Mouse (Mus musculus) lung, embryonic 14.5 days (tissue): ENCODE results near the gene Ralbp1. TPM values are rescaled to one million over a fixed set of nuclear protein-coding genes. Genes with fewer than 3 reads are reported as not detected.

ENCODE experiments used
- ATAC-seq: fragments of 200-750 bp; cut with Nextera tagmentation; 2 replicates; pipeline ENCODE4 v1.8.0; 2017; ENCODE audit warnings: mild to moderate bottlenecking, moderate TSS enrichment, moderate library complexity; ENCODE audit not compliant: insufficient read depth
- DNase-seq: peaks from one replicate; pipeline ENCODE4 v3.0.0-alpha.2; 2015
- H3K27ac ChIP-seq: fragments of 300-500 bp; sonication (generic); 2 replicates; pipeline ENCODE4 v1.5.1; 2014; ENCODE audit warnings: low read depth, mild to moderate bottlenecking, moderate library complexity
- H3K27me3 ChIP-seq: fragments of 300-500 bp; sonication (generic); 2 replicates; pipeline ENCODE4 v1.6.1; 2014; ENCODE audit warnings: low read length, control low read depth; ENCODE audit not compliant: insufficient read depth
- H3K36me3 ChIP-seq: fragments of 300-500 bp; sonication (generic); 2 replicates; pipeline ENCODE4 v1.6.1; 2014; ENCODE audit warnings: control low read depth; ENCODE audit not compliant: insufficient read depth
- H3K4me1 ChIP-seq: fragments of 300-500 bp; sonication (generic); 2 replicates; pipeline ENCODE4 v1.6.1; 2014; ENCODE audit warnings: antibody characterized with exemption, control low read depth; ENCODE audit not compliant: insufficient read depth
- H3K4me2 ChIP-seq: fragments of 300-500 bp; sonication (generic); 2 replicates; pipeline ENCODE4 v1.6.1; 2014; ENCODE audit warnings: mild to moderate bottlenecking
- H3K4me3 ChIP-seq: fragments of 300-500 bp; sonication (generic); 2 replicates; pipeline ENCODE4 v1.5.1; 2014; ENCODE audit warnings: low read depth, low read length
- H3K9ac ChIP-seq: fragments of 300-500 bp; sonication (generic); 2 replicates; pipeline ENCODE4 v1.6.1; 2014
- H3K9me3 ChIP-seq: fragments of 300-500 bp; sonication (generic); 2 replicates; pipeline ENCODE4 v1.6.1; 2016; ENCODE audit warnings: low read depth, low read length, control low read depth
- CTCF ChIP-seq: IDR thresholded peaks from 2 replicates; pipeline ENCODE4 v1.5.1; 2016; ENCODE audit warnings: antibody characterized with exemption, low read depth
- WGBS: fragments of 180-500 bp; shearing (Covaris S2); extraction: QIAGEN DNeasy Blood & Tissue Kit; methylation state at CpG from one replicate; pipeline ENCODE4 v1.1.7; 2014; 5-methylcytosine and 5-hydroxymethylcytosine counted together
- polyA plus RNA-seq: library from polyadenylated mRNA; unstranded; fragments of >200 nt; fragmentation: Nextera tagmentation; extraction: Ambion mirVana; gene quantifications from 2 replicates; pipeline ENCODE4 v1.2.1, GENCODE M21; 2014

Gene Ralbp1
- polyA plus RNA-seq, 1 experiment from 2014 or later = 65.8 TPM

- peak; percentile 35 for TF ChIP-seq CTCF
- H3K4me1 ChIP-seq = no peaks in the 10 kb centered on the region
- 77% methylated on average over 6 of the region's 6 CpGs for WGBS
- peaks cover 73% of the 10 kb centered on the region for H3K36me3 ChIP-seq
- no peak overlapping the region for H3K9ac ChIP-seq
- no peak overlapping the region for H3K27ac ChIP-seq
- no peaks in the 10 kb centered on the region for H3K27me3 ChIP-seq
- DNase-seq = no peak
- no peaks in the 10 kb centered on the region for H3K9me3 ChIP-seq
- H3K4me3 ChIP-seq = no peak overlapping the region
- no peak overlapping the region for H3K4me2 ChIP-seq
- no peak for ATAC-seq
These were observed 33.8 kb downstream of the Ralbp1 start for GRCm38 (mm10) chr17:65851749-65852148.

DNA sequence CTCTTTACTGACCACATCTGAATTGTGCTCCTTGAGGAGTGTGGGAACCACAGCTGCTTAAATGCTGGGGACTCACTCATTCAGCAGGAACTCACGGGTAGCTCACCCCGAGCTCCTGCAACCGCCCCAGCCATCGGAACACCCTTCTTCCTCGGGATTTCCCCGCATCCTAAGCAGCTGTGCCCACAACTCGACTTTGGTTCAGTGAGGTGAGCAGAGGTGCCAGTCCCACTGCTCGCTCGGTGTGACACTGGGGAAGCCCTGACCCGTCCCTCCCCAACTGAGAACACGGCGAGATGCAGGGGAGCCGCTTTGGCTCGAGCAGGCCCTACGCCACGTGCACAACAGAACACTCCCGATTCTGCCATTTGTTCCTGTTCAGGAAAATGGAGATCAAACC lies 35.1 kb downstream of the Ralbp1 start:
- Histone ChIP-seq H3K4me3 (no peak overlapping the region), H3K4me1 (no peaks in the 10 kb centered on the region), H3K36me3 (peaks cover 73% of the 10 kb centered on the region), H3K9ac (no peak overlapping the region), H3K27ac (no peak overlapping the region), H3K9me3 (no peaks in the 10 kb centered on the region), H3K27me3 (no peaks in the 10 kb centered on the region), H3K4me2 (no peak overlapping the region)
- WGBS = 90% methylated on average over 17 of the region's 17 CpGs
- ATAC-seq (no peak), DNase-seq (no peak)
- no peak for TF ChIP-seq CTCF

DNA sequence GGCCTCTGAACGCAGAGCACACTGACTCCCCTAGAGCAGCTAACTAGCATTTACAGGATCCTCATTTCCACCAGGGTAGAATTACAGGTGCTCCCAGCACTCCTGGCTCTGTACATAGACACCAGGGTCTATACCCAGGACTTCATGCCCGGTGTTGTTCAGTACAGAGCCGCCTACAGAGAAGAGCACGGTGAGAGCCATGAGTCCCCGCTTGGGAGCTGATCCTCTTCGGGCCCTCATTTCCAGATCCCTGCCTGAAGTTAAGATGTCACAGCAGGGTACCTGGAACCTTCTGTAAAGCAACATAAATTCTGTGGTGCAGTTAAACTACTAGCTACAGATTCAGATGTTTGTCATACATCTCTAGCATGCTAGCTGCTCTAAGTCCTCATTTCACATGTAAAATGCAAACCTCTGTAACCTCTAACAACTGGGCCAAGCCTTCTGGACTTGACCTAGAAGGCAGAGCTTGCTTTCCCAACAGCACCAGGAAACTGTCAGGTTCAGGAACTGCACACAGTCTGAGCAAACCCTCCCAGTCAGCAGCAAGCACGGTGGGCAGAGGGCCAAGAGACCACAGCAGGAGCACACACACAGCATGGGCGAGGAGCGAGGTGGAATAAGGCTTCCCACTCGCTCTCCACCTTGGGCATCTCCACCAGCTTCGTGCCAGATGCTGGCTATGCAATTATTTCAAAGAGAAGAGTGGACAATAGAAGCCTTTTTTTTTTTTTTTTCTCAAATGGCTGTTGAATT lies 37.7 kb downstream of the Ralbp1 start:
- peak; percentile 48; the same call in 1 of the 2 replicates for ATAC-seq
- H3K27ac ChIP-seq = no peak overlapping the region
- DNase-seq = peak; percentile 36
- 79% methylated on average over 11 of the region's 11 CpGs for WGBS
- no peaks in the 10 kb centered on the region for H3K9me3 ChIP-seq
- peaks cover 68% of the 10 kb centered on the region for H3K36me3 ChIP-seq
- no peaks in the 10 kb centered on the region for H3K4me1 ChIP-seq
- no peak for TF ChIP-seq CTCF
- no peaks in the 10 kb centered on the region for H3K27me3 ChIP-seq
- H3K4me3 ChIP-seq = no peak overlapping the region
- H3K9ac ChIP-seq = no peak overlapping the region
- H3K4me2 ChIP-seq = no peak overlapping the region

DNA sequence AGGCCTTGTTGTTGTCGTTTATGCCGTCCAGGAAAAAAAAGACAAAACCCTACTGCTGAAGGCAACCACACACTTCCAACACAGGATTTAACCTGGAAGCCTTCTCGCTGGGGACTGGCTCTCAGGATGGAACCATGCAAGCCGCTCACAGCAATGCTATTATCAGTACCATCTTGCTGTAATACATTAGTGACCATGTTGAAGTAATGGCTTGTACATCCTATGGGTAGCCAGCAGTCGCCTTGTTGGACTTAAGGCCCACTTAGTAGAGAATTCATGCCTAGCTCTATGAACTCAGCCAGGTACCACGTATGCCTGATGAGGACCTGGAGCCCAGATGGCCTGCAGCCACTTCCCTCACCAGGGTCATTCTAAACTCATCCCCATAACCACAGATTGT lies 40.2 kb downstream of the Ralbp1 start:
- WGBS = 89% methylated on average over 6 of the region's 6 CpGs
- peaks cover 70% of the 10 kb centered on the region for H3K36me3 ChIP-seq
- H3K9ac ChIP-seq = no peak overlapping the region
- no peaks in the 10 kb centered on the region for H3K4me1 ChIP-seq
- TF ChIP-seq CTCF = no peak
- DNase-seq (no peak), ATAC-seq (no peak)
- no peaks in the 10 kb centered on the region for H3K27me3 ChIP-seq
- H3K9me3 ChIP-seq = no peaks in the 10 kb centered on the region
- no peak overlapping the region for H3K4me2 ChIP-seq
- no peak overlapping the region for H3K4me3 ChIP-seq
- no peak overlapping the region for H3K27ac ChIP-seq

DNA sequence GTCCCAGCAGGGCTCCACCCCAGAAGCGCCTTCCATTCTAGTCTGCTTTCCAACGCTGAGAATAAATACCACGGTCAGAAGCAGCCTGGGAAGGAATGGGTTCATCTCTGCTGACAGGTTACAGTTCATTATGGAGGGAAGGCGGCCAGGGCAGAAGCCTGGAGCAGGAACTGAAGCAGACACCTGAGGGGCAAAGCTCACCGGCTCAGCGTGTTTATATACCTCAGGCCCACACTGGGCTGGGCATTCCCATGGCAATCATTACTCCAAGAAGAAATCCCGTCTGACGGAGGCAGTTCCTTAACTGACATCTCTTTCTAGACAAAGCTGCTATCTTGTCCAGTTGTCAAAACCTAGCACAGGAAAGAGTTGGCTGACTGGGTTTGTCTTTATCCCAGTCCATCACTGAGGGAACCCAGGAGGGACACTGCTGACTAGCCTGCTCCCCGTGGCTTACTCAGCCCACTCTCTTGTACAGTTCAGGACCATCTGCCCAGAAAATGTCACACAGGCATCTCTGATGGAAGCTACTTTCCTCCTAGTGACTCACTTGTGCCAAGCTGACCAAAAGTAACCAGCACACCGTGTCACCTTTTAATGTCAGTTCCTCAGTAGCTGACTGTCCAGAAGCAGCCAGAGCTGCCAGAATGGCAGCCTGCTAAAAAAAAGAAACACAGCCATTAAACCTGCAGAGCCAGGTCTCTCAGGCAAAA lies 42.8 kb downstream of the Ralbp1 start:
- no peak for ATAC-seq
- Histone ChIP-seq H3K36me3 (peaks cover 72% of the 10 kb centered on the region), H3K4me2 (no peak overlapping the region), H3K27ac (no peak overlapping the region), H3K9me3 (no peaks in the 10 kb centered on the region), H3K9ac (no peak overlapping the region), H3K4me3 (no peak overlapping the region), H3K27me3 (no peaks in the 10 kb centered on the region), H3K4me1 (no peaks in the 10 kb centered on the region)
- WGBS = 69% methylated on average over 10 of the region's 10 CpGs
- no peak for TF ChIP-seq CTCF
- no peak for DNase-seq

DNA sequence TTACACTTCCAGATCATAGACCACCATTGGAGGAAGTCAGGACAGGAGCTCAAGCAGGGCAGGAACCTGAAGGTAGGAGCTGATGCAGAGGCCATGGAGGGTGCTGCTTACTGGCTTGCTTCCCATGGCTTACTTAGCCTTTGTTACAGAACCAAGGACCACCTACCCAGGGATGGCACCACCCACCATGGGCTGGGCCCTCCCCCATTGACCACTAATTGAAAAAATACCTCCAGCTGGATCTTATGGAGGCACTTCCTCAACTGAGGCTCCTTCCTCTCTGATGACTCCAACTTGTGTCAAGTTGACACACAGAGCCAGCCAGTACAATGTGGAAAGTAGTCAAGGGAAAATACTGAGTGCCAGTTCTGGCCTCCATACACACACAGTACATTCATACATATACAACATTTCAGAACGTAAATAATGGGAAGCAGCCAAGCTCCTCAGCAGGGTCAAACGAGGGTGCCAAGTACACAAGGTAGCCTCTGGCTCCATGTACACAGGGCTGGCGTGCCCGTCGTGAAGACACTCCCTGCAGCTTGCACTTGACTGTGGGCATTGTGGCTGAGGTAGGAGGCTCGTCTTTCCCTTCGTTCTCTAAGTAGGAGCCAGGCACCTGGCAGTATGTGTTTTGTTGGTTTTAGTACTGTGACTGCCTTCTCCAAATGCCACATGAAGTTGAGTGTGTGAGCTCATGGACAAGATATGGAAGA lies 45.9 kb downstream of the Ralbp1 start:
- no peaks in the 10 kb centered on the region for H3K27me3 ChIP-seq
- H3K4me2 ChIP-seq = no peak overlapping the region
- no peak overlapping the region for H3K9ac ChIP-seq
- H3K4me1 ChIP-seq = no peaks in the 10 kb centered on the region
- peaks cover 82% of the 10 kb centered on the region for H3K36me3 ChIP-seq
- DNase-seq (no peak), ATAC-seq (no peak)
- no peak for TF ChIP-seq CTCF
- no peaks in the 10 kb centered on the region for H3K9me3 ChIP-seq
- WGBS = 67% methylated on average over 7 of the region's 7 CpGs
- H3K27ac ChIP-seq = no peak overlapping the region
- H3K4me3 ChIP-seq = no peak overlapping the region

- H3K4me2 ChIP-seq = no peak overlapping the region
- no peak for TF ChIP-seq CTCF
- no peaks in the 10 kb centered on the region for H3K9me3 ChIP-seq
- H3K36me3 ChIP-seq = peaks cover 94% of the 10 kb centered on the region
- DNase-seq (no peak), ATAC-seq (no peak)
- no peak overlapping the region for H3K4me3 ChIP-seq
- no peaks in the 10 kb centered on the region for H3K27me3 ChIP-seq
- no peak overlapping the region for H3K9ac ChIP-seq
- 79% methylated on average over 3 of the region's 3 CpGs for WGBS
- no peaks in the 10 kb centered on the region for H3K4me1 ChIP-seq
- H3K27ac ChIP-seq = no peak overlapping the region
These were observed 48.9 kb downstream of the Ralbp1 start for GRCm38 (mm10) chr17:65836746-65837145.
